Mouse (Mus musculus) cerebellum, adult (tissue): ENCODE measurements around the gene Chst8.

Source experiments
- ATAC-seq: cut with Nextera tagmentation; 2 replicates; pipeline ENCODE4 v1.9.2; 2017; ENCODE audit warnings: mild to moderate bottlenecking, moderate library complexity, mixed read lengths; ENCODE audit not compliant: insufficient number of reproducible peaks, low FRiP score, low TSS enrichment

Gene Chst8

DNA sequence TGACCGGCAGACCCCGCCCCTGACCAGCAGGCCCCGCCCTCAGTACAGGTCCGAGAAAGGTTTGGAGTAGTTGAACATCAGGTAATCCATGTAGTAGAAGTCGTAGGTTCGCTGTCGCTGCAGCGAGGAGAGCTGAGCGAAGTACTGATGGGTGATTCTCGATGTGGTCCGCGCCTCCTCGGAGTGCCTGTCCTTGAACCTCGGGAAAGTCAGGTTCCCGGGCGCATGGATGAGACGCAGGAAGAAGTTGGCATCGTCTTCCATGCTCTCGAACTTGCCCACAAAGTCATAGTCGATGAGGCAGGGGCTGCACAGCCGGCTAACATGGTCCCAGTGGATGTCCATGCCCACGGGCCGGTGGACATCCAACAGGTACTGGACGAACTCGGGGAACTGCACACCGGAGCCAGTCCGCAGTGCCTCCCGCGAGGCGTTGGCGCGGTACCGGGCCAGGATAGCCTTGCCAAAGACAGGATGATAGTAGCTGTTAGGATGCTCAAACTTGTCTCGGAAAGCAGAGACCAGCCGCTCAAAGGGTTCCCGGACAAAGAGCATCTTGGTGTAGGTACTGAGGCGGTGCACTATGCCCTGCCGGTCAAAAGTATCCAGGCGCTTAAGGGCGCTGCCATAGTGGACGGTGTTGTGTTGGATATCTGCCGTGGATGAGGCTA lies 137.3 kb downstream of the Chst8 start:
- 0 out of 2 replicates have a peak, but pooled peaks have one; percentile 5 for ATAC-seq

DNA sequence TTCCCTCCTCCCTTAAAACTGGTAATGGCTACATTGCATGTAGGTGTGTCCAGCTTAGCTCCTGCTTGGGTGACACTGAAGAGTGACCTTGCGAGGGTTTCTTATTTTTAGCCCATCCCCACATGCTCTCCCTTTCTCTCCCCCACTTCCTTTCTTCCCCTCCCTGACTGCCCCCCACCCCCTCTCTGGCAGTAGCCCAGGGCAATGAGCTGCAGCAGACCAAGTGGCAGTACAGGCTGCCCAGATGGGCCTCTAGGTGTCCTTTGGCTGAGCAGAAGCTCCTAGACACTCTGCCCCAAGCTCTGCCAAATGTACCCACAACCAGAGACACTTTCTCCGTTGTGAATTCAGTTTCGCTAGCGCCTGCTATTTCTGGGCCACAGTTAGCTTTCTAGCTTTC lies 139.6 kb downstream of the Chst8 start:
- no peak for ATAC-seq

DNA sequence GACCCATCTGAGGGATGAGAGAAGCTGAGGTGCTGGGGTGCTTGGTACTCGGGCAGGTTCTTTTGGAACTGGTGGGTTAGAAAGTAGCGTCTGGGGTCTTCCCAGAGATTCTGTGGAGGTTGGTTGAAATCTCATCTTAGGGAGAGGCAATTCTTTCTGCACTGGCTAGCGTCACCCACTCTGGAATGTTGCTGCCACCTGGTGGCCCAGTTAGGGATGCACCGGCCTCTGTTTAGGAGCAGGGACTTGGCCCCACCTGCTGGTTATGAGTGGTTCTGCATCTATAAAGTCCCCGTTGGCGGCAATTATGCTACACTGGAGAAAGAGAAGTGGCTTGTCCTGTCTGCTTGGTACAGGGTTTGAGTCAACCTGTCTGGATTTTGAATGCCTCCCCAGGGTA lies 140.6 kb downstream of the Chst8 start:
- peak; percentile 50 for ATAC-seq

DNA sequence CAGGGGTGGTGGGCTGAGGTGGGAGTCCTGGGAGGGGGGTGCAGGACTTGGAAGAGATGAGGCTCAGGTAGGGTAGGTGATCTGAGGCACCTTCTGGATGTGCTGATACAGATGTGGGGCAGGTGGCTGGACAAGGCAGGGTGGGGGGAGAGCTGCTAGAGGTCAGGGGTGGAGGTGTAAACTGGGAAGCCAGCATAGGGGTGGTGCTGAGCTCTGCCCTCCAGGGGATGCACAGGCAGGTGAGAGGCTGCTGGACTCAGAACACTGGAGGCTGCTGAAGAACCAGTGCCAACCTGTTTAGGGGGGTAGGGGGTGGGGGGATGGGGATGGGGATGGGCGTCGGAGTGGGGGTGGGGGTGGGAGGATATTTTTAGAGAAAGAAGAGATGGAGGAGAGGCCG lies 141.7 kb downstream of the Chst8 start:
- no peak for ATAC-seq

DNA sequence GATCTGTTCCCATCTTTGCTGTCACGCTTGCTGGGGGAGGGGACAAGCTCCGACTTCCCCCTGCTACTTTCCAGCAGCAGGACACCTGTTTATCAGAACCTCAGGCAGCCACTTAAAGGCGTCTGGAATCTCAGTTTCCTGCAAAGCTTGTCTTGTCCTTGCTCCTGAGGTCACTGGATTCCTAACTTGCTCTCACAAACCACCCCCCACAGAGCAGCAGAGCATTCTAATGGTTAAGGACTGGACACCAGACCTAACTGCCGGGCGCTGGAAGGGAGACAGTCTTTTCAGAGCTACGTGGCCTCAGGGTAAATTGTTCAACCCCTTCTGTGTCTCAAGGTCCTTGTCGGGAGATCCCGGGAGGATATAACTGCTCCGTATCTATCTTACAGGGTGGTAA lies 143.2 kb downstream of the Chst8 start:
- no peak for ATAC-seq

DNA sequence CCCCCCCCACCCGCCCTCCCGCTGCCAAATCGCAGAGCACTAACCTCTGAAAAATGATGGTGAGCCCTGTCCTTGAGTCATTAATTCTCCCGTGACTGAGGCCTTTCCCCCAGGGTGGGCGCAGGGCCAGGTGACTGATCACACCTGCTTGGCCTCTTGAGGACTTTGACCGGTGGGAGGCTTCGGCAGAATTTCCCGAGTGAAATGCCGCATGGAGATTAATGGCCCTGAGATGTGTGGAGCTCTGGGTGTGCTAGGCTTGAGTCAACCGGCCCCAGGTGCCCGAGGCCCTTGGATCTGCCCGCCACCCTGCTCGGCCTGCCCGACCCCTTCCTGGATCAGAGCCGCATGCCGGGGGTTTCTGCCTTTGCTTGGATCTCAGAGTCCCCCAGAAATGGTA lies 144.6 kb downstream of the Chst8 start:
- no peak for ATAC-seq

DNA sequence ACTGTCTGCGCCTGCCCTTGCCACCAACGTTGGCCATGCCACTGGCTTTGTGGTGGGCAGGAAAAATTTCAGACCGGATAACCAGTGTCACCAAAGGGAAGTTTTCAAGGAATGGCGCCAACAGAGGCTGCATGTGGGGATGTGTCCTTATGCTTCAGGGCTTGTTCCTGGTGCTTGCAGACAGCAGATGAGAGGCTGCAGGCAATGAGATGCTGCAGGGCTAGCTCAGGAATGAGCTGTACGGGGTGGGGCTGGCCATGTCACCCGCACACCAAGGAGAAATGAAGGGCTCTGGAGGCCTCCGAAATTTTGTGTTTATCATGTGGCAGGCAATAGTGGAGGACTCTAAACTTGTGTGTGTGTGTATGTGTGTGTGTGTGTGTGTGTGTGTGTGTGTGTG lies 149.4 kb downstream of the Chst8 start:
- no peak for ATAC-seq

DNA sequence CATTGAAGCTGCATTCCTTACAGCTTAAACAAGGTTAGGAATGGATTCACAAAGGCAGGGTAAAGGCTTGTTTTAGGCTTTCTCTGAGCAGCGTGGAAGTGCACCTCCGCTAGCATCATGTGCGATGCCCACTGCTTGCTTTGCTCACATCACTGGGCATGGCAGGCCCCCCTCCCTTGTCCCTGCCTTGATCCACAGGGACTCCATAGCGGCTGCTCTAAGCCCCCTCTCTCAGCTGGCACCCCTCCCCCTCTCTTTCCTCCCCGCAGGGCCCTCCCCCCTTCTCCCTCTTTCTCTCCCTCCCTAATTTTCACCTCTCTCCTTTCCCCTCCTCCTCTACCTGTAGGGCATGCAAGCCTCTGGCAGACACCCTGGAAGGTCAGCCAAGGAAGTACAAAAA lies 150.3 kb downstream of the Chst8 start:
- ATAC-seq: no peak

DNA sequence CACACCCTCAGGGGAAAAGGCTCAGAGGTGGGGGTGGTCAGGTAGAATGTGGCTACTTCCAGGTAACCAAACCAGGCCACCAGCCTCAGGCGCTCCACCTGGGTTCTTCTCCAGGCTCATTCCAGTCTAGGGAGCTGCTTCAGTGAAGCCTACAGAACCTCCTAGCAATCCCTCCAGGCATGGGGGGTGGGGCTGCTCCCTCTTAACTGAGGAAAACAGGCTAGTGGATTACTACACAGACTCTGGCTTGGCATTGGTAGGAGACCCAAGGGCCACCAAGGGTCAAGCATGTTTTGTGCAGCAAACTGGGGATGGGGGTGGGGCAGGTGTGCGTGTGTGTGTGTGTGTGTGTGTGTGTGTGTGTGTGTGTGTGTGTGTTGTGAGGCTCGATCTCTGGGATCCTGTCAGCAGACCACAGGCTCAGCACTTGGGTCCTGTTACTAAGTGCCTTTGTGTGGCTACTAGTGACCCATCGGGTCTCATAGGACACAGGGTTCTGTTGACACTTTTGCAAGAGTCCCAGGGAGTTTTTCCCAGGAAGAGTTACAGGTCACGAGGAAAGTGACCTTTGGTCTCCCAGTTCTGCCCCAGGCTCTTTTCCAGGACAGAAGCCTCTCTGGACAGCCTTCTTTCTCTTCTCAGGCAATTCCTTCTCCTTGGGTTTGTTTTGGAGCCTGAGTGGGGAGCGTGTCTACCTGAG lies 153.0 kb downstream of the Chst8 start:
- ATAC-seq: no peak

DNA sequence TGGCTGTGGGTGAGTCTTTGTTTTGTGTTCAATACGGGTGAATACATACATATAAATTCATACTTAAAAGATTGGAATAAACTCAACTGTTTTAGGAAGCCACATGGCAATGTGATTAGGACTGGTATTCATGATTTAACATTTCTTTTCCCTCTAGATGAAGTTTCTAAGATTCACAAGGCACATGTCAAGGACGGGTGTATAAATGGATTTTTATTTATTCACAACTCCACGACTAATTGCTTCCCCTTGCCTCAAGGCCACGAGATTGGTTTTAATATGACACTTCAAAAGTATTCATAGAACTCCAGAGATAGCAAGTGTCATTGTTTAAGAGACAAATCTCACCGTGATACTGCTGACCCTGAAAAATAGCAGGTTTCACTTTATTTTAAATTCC lies 155.9 kb downstream of the Chst8 start, which contains the start of gene Kctd15:
Kctd15 (minus strand) TSS at position 101 of the 400 bp plus-strand sequence.
- ATAC-seq: no peak

DNA sequence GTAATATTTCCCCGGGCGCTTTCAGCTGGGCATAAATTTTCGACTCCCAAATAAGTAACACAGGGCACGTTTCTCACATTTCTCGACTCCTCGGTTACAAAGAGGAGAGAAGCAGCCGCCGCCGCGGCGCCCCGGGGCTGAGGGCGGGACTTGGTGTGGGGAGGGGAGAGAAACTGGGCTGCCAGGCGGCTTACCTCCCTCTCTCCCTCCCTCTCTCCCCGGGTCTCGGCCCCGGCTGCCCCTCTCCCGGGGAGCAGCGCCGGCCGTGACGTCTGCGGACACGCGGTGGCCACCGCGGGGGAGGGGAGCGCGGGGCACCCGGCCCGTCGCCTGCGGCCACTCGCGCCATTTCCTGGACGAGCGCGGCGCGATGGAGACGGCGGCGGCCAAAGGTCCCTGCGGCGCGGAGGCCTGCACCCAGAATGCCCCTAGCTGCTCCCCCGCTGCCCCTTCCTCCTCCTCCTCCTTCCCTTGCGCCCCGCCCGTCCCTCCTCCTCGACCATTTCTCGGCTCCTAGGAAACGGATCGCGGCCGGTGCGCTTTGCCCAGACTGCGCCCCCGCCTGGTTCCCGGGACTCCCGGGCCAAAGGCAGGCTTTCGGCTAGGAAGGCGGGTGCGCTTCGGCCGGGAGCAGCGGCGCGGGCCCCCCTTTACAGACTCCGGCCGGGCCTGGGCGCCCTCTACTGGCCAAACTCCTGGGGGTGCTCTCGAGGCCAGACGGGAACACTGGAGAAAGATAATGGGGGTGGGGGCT lies 157.2 kb downstream of the Chst8 start:
- ATAC-seq: peak; percentile 88

DNA sequence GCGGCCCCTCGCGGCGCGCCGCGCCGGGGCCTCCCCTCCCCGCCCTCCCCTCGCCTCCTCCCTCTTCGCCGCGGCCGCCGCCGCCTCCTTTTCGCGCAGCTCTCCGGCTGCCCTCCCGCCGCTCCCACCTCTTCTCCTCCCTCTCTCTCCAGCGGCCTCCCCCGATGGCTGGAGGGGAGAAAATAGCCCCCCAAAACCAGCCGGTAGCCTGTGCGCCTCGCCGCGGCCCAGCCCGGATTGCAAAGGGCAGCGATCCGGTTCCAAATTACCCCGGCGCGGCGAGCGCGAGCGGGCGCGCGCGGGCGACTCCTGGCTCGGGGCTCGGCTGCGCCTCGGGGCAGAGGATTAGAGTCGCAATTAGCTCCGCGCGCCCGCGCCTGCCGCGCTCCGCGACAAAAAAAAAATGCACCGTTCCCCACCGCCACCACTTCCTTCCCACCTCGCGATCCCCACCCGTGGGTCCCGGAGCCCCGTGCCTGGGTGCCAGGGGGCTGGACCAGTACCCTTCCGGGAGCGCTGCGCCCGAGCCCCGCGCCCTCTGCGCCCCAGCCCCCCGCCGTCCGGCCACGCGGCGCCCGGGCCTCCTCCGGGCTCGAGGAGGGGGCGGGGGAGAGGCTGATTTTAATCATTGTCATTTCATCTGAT lies 157.9 kb downstream of the Chst8 start:
- peak; percentile 2; the same call in 1 of the 2 replicates for ATAC-seq

DNA sequence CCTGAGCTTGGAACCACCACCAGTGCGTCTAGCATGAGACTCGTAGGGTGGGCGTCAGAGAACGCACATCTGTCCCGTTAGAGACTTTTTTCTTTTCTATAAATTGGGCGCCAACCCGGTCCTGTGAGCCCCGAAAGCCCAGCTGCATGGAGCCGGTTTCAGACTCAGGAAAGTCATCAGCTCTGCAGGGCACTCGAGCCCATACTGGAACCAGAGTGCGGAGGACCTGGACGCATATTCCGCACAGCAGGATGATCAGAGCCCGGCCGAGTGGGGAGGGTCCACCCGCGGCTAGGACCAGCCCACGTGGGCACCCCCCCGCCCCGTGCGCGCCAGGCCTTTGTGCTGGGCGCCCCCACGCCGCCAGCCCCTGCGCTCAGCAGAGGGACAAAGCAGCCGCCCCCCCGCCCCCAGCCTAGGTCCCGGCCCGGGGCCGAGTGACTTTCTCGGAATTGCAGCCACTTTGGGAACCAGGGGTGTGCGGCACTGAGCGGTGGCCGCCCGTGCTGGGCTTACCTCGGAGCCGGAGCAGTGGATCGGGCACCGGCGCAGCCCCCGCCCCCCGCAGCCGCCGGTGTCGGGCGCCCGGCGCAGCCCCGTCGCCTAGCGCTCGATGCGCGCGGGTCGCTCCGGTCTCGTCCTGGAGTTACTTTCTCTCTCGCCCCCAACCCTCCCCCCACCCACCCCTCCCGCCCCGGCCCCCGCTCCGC lies 158.6 kb downstream of the Chst8 start:
- ATAC-seq: no peak

DNA sequence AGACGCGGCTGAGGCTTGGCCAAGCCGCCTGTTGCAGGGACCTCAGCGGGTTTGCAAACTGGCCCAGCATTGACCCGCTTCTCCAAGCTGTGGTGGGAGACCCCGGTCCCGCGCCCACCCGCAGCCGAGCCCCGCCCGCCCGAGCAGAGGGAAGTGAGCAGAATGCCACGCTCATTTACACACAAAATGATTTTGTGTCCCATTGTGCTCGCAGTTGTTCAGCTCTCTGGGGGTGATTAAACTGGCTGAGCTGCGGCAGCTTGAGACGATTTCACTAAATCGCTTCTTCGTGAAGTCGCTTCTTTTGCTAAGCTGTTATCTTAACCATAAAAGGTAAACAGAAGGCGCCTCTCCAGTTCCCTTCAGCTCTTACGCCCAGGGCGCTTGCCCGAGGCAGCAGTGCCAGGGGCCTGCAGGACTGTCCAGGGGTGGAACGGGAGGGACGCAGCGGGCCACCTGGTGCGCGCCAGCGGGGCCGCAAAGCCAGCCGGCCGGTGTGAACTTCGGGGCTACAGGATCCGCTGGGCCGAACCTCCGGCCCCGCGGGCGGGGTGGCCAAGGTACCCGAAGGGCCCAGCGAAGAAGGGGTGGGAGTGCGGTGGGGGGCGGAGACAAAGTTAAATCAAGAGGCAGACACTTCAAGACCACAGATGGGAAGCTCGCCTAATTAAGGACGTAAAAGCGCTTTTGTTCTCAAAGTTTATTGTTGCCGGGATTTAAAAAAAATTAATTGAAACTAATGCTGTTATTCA lies 159.6 kb downstream of the Chst8 start:
- no peak for ATAC-seq

DNA sequence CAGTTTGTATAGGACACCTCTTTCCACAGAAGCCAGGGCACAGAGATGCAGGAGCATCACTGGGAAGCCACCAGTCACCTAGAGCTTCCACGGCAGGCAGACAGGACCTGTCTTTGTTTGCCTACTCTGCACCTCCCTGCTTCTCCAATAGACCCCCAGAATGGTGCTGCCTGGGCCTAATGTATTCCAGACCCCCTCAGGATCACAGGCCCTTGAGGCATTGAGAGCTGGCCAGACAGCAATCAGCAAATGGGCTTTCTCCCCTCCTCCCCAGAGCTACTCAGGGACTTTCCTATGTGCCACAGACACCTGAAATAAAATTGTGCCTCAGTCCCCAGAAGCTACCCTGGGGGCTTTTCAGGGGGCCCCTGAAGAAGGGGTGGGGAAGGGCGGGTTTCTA lies 161.1 kb downstream of the Chst8 start:
- ATAC-seq: no peak

DNA sequence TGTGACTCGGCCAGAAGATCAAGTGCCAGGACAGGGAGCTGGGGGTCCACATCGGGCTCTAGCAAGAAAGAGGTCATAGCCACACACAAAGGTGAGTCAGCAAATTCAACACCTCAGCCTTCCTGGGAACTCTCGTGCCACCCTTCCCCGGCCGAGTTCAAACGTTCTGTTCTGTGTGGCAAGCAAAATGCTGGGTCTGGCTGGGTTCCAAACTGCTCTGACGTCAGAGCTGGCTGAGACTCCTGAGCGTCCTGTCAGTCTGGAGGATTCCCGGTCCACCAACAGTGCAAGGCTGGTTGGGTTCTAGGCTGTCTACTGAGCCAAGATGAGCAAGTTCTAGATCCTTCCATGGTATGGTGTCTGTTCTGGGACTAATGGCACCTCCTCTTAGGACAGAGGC lies 165.5 kb downstream of the Chst8 start:
- no peak for ATAC-seq

DNA sequence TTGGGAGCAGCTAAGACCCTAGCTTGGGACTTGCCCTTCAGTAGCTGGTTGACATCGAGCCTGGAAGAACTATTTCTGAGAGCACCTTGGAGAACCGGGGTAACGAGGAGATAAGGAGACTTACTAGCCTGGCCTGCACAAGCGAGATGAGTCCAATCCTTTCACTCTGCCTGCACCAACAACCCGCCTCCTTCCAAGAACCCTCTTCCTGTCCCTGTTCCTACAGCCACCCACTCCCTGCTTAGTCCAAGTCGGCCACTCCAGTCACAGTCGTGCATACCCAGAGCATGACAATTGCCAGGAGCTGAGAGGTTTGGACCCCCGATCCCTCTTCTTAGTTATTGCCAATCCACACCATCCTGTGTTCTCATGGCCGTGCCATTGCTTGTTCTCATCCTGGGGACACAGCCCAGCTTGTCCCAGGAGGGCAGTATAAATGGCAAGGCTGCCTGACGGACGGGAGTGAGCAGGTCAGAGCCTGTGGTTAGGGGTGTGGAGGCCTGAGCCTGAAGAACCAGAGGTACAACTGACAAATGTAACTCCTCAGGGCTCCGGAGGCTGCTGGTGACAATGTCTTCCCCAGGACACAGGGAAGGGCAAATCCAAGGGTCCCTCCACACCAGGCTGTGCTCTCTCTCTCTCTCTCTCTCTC lies 166.2 kb downstream of the Chst8 start:
- ATAC-seq: no peak

DNA sequence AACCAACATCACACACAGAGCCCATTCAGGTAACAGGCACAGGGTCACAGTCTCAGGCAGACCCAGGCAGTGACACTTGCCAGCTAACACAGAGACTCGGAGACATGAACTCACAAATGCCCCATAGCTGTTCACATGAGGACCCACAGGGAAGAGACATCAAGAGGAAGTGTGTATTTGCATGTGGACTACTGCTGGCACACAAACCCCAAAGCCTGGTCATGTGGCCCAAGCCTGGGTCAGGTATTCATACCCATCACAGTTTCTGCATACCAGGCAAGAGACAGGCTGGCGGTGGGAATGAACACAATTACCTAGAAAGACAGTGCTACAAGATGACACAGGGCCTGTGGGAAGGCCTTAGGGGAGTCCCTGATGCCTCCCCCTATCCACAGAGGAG lies 166.9 kb downstream of the Chst8 start:
- ATAC-seq: no peak

DNA sequence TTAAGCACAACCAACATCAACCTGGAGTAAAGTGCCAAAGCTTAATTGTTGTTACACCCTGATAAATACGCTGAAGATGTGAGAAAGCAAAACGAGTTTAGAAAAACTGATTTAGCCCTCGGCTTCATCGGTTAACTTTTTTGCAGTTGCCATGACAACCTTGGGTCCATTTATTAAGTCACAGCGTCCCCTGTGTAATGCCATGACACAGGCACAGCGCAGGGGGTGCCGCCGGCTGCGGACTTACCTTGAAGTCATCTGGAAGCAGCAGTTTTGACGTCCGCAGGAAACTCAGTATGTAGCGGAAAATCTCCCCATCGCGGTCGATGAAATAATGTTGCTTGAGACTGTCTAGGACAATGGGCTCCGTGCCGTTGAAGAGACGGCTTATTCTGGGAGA lies 167.9 kb downstream of the Chst8 start:
- no peak for ATAC-seq
